Mouse (Mus musculus) CD4-positive naive resting alpha-beta T cell, adult 57 days (primary cell): Measurements from ENCODE around the gene Prune2. TPM values are rescaled to one million over a fixed set of nuclear protein-coding genes. Genes with fewer than 3 reads are reported as not detected.

Source experiments
- total RNA-seq: library from RNA; stranded (reverse); gene quantifications from one replicate; pipeline ENCODE4 v1.2.4, GENCODE M21; 2023

Gene Prune2
- not detected for total RNA-seq

DNA sequence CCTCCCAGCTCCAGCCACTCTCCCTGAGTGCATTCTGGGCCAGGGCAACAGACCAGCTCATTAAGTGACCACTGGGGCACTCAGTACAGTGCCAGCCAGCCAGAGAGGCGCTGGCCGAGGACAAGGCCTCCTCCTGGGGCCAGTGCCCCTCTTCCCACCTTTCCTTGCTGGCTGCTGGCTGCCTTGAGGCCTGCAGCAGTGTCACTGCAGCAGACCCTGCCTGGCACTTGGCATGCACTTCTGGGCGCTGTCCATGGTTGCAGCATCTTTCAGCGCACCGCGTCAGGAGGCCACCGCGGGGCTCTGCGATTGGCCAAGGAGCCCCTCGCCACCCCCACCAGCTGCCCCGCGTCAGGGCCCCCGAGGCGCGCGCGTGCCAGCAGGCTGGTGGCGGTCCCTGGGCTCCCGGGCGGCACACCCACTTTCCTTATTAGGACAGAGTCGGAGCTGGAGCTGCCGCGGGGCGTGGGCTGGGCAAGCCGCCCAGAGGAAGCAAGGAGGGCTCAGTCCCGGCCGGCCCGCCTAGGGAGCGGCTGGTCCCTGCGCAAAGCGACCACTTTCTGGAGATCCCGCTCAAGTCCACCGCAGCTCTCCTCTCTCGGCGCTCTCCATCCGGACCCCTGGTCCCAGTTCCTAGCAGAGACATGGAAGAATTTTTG is at the start of gene Prune2:
Prune2 (plus strand) TSS at position 506 of the 659 bp plus-strand sequence.

Other genes starting within 250 kb of the Prune2 start
- 78.0 TPM for gene Vps13a, start 175.2 kb upstream of the Prune2 start, total RNA-seq
- gene Foxb2, start 82.3 kb upstream of the Prune2 start, total RNA-seq, result not detected